Mouse (Mus musculus) myocyte (in vitro differentiated cells): ENCODE data around the gene Gm20388.

Experiments used
- E2F4 ChIP-seq: IDR thresholded peaks from one replicate; pipeline ENCODE4 v1.6.1; 2011; ENCODE audit warnings: mild to moderate bottlenecking, control low read depth, moderate library complexity; ENCODE audit not compliant: insufficient read depth
- MAX ChIP-seq: IDR thresholded peaks from one replicate; pipeline ENCODE4 v1.6.1; 2011; ENCODE audit warnings: low read depth, mild to moderate bottlenecking, control low read depth

DNA sequence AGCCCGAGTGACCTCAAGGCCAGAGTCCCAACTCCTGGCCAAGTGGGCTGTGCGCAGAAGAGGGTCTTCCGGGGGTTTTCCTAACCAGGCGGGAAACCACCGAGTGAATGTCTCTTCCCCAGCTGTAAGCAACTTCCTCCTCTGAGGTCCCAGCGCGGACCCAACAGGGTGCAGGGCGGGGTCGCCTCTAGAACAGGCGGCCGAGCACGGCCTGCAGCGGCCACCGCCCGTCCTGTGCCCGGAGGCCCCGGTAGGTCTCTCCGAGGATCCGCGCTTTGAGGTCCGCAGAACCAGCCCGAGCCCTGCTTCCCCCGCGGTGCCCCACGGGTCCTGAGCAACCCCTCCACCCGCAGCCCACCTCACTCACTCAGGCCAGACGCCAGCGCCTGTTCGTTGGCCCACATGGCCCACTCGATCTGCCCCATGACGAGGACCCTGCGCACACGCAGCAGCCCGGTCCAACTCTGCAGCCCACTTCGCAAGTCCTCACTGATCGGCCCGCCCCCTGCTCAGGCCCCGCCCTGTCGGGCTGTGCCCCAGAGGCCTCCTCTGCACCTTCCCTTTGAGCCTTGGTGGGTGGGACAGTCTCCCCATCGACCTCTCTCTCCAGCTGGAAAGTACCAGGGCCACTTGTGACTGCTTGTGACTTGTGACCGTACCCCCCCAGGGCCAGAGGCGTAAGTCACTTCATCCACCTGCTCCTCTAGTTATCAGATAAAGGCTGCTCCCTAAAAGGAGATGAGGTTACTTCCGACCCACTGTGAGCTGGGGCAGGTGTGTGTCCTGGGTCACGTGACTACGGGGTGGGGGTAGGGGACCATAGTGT, 2522.0 kb downstream of the Gm20388 start, which contains the start of gene Cyba:
- TF ChIP-seq MAX (no peak), E2F4 (no peak)
